8 mouse cellular contexts compared by ENCODE assay signal in the genomic region with DNA sequence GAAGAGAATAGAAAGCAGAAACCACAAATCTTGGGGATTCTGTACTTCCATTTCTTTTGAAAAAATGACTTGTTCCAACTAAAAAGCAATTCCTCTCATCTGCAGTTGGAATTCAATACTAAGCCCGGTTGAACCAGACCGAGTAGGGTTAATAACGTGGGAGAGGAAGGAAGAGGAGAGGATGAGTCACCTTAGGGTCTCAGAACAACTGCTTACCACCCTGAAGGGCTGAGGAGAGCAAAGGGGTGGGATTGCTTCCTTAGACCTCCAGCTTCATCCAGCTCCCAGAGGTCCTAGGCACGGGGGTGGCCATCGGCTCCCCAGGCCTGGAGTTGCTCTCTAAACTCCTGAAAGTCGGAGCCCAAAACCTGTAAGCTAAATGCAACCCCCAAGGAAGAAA. TPM values are rescaled to one million over a fixed set of nuclear protein-coding genes. Genes with fewer than 3 reads are reported as not detected.
DNase-seq lines count a peak whose midpoint lies in the region; ATAC-seq and TF ChIP-seq lines count a peak whose summit lies in the region.

No protein-coding gene starts in this region.

- peak overlapping the region; percentile 78 for H3K4me2 ChIP-seq in forebrain, embryonic 13.5 days
- H3K4me2 ChIP-seq in liver, embryonic 14.5 days (ENCODE audit: low read depth) = peak overlapping the region; percentile 92

- no peak for TF ChIP-seq EP300 in liver, embryonic 14.5 days (IDR thresholded peaks at IDR 0.05; ENCODE audit: low read depth)

- H3K27me3 ChIP-seq in forebrain, embryonic 13.5 days = no peaks in the 10 kb centered on the region
- H3K27me3 ChIP-seq in liver, embryonic 14.5 days (ENCODE audit: control insufficient read depth, insufficient read depth, low read length) = no peaks in the 10 kb centered on the region

- H3K9ac ChIP-seq in forebrain, embryonic 13.5 days = peak overlapping the region; percentile 88
- H3K9ac ChIP-seq in liver, embryonic 14.5 days (replicated peaks) = no peak overlapping the region

- no peak for DNase-seq in gastrocnemius, adult 2 months
- DNase-seq in gastrocnemius, postnatal 4 days (ENCODE audit: low spot score in 2 of 2) = no peak
- peak; percentile 68 for DNase-seq in 3134 (ENCODE audit: extremely low read depth, insufficient read length, low spot score)
- no peak for DNase-seq in liver, embryonic 14.5 days (ENCODE audit: low read depth in 3 of 3, low spot score in 3 of 3)
- no peak for DNase-seq in adrenal gland, adult 18-20 months (ENCODE audit: low spot score in 2 of 2)
- no peak for DNase-seq in cerebellum, adult 9-10 months
- no peak for DNase-seq in layer of hippocampus, postnatal 14 days (ENCODE audit: low spot score in 2 of 2)

- H3K4me1 ChIP-seq in forebrain, embryonic 13.5 days = peaks cover 43% of the 10 kb centered on the region
- peaks cover 12 to 24% of the 10 kb centered on the region in 2 experiments for H3K4me1 ChIP-seq in liver, embryonic 14.5 days (replicated peaks; ENCODE audit: control insufficient read depth in 2 of 2, insufficient read depth in 2 of 2, low read length in 1 of 2)

- H3K4me3 ChIP-seq in gastrocnemius, adult 2 months = peak overlapping the region; percentile 92
- peak overlapping the region; percentile 78 for H3K4me3 ChIP-seq in forebrain, embryonic 13.5 days
- H3K4me3 ChIP-seq in liver, embryonic 14.5 days (ENCODE audit: insufficient read depth in 1 of 2, low read depth in 2 of 2, low read length in 2 of 2) = peak overlapping the region; percentile 69 to 80; a peak in 3 of 4 replicates

- intact Hi-C loops in gastrocnemius, adult 2 months (cut with DNase I) = loop anchor here (10.0 kb wide), 1 partner anchor 179 kb away; the partner anchor contains the start of gene Rps26

- peaks cover 55% of the 10 kb centered on the region for H3K36me3 ChIP-seq in forebrain, embryonic 13.5 days (ENCODE audit: poor library complexity, severe bottlenecking)
- 0 out of 2 replicates have a peak, but pooled peaks cover 3% of the 10 kb centered on the region for H3K36me3 ChIP-seq in liver, embryonic 14.5 days (replicated peaks; ENCODE audit: control insufficient read depth, insufficient read depth, low read depth)

- no peak for TF ChIP-seq CTCF in gastrocnemius, adult 2 months (IDR thresholded peaks at IDR 0.05)
- TF ChIP-seq CTCF in liver, embryonic 14.5 days (IDR thresholded peaks at IDR 0.05; ENCODE audit: low read depth) = no peak

- no peak for ATAC-seq in forebrain, embryonic 13.5 days
- no peak for ATAC-seq in liver, embryonic 14.5 days (ENCODE audit: insufficient read depth)

- peak overlapping the region; percentile 94 for H3K27ac ChIP-seq in gastrocnemius, adult 2 months
- H3K27ac ChIP-seq in forebrain, embryonic 13.5 days = peak overlapping the region; percentile 98; the same call in 1 of the 2 replicates
- no peak overlapping the region for H3K27ac ChIP-seq in liver, embryonic 14.5 days

- 14% methylated on average over 6 of the region's 6 CpGs for WGBS in forebrain, embryonic 13.5 days
- WGBS in liver, embryonic 14.5 days (ENCODE audit: insufficient replicate concordance) = 9% methylated on average over 6 of the region's 6 CpGs

- no peaks in the 10 kb centered on the region for H3K9me3 ChIP-seq in forebrain, embryonic 13.5 days (replicated peaks)
- H3K9me3 ChIP-seq in liver, embryonic 14.5 days (ENCODE audit: control insufficient read depth, low read length) = no peaks in the 10 kb centered on the region

RNA-seq across cellular contexts. Expression of gene Dnajc14, which starts 0.5 kb away (rescaled TPM):
- total RNA-seq in gastrocnemius, adult 2 months (2021) = 10 to 100 TPM; 20.1 to 26.2 TPM
- total RNA-seq in gastrocnemius, postnatal 4 days (2021) = 10 to 100 TPM; 48.6 to 50.7 TPM
- polyA plus RNA-seq in forebrain, embryonic 13.5 days (2015; fragmentation: Nextera tagmentation; extraction: Ambion mirVana) = 52.2 and 55.9 TPM in 2 replicates
- 4.2 and 6.0 TPM in 2 replicates for polyA plus RNA-seq in liver, embryonic 14.5 days (2012; rRNA removed)
- polyA plus RNA-seq in liver, embryonic 14.5 days (2014; fragmentation: Nextera tagmentation; extraction: Ambion mirVana) = 10.7 and 12.3 TPM in 2 replicates
- 10 to 100 TPM; 60.0 to 67.1 TPM for total RNA-seq in adrenal gland, adult 18-20 months (2021)
- total RNA-seq in layer of hippocampus, postnatal 14 days (2021) = 10 to 100 TPM; 63.7 to 67.1 TPM

RNA-seq across cellular contexts. Expression of gene Tmem198b, which starts 0.8 kb away (rescaled TPM):
- total RNA-seq in gastrocnemius, adult 2 months (2021) = 1 to 10 TPM; 2.2 to 3.6 TPM
- 10 to 100 TPM; 17.3 to 20.2 TPM for total RNA-seq in gastrocnemius, postnatal 4 days (2021)
- 14.9 and 16.3 TPM in 2 replicates for polyA plus RNA-seq in forebrain, embryonic 13.5 days (2015; fragmentation: Nextera tagmentation; extraction: Ambion mirVana)
- polyA plus RNA-seq in liver, embryonic 14.5 days (2012; rRNA removed) = 2.1 and 2.9 TPM in 2 replicates
- 0.99 and 1.5 TPM in 2 replicates for polyA plus RNA-seq in liver, embryonic 14.5 days (2014; fragmentation: Nextera tagmentation; extraction: Ambion mirVana)
- total RNA-seq in adrenal gland, adult 18-20 months (2021) = 1 to 10 TPM; 6.7 to 7.6 TPM
- 10 to 100 TPM; 12.6 to 13.1 TPM for total RNA-seq in layer of hippocampus, postnatal 14 days (2021)

RNA-seq across cellular contexts. Expression of gene Mmp19, which starts 12.7 kb away (rescaled TPM):
- total RNA-seq in gastrocnemius, adult 2 months (2021) = 1 to 10 TPM; 1.0 to 1.5 TPM
- 1 to 10 TPM; 2.8 to 3.0 TPM for total RNA-seq in gastrocnemius, postnatal 4 days (2021)
- polyA plus RNA-seq in forebrain, embryonic 13.5 days (2015; fragmentation: Nextera tagmentation; extraction: Ambion mirVana) = 0.35 and 0.38 TPM in 2 replicates
- 8.0 and 9.5 TPM in 2 replicates for polyA plus RNA-seq in liver, embryonic 14.5 days (2012; rRNA removed)
- 8.3 and 8.9 TPM in 2 replicates for polyA plus RNA-seq in liver, embryonic 14.5 days (2014; fragmentation: Nextera tagmentation; extraction: Ambion mirVana)
- 10 to 100 TPM; 33.1 to 41.7 TPM for total RNA-seq in adrenal gland, adult 18-20 months (2021)
- 1 to 10 TPM in 1 of 2 experiments, under 1 TPM in 1; 0.83 to 1.2 TPM for total RNA-seq in layer of hippocampus, postnatal 14 days (2021)

RNA-seq across cellular contexts. Expression of gene Sarnp, which starts 13.8 kb away (rescaled TPM):
- 10 to 100 TPM; 30.5 to 33.8 TPM for total RNA-seq in gastrocnemius, adult 2 months (2021)
- total RNA-seq in gastrocnemius, postnatal 4 days (2021) = 10 to 100 TPM; 48.5 to 54.6 TPM
- polyA plus RNA-seq in forebrain, embryonic 13.5 days (2015; fragmentation: Nextera tagmentation; extraction: Ambion mirVana) = 244 and 278 TPM in 2 replicates
- polyA plus RNA-seq in liver, embryonic 14.5 days (2012; rRNA removed) = 27.1 and 61.2 TPM in 2 replicates
- polyA plus RNA-seq in liver, embryonic 14.5 days (2014; fragmentation: Nextera tagmentation; extraction: Ambion mirVana) = 122 and 125 TPM in 2 replicates
- total RNA-seq in adrenal gland, adult 18-20 months (2021) = 10 to 100 TPM; 52.6 to 53.4 TPM
- 10 to 100 TPM; 35.5 to 42.2 TPM for total RNA-seq in layer of hippocampus, postnatal 14 days (2021)

RNA-seq across cellular contexts. Expression of gene Ormdl2, which starts 18.1 kb away (rescaled TPM):
- 1 to 10 TPM; 3.5 to 4.5 TPM for total RNA-seq in gastrocnemius, adult 2 months (2021)
- total RNA-seq in gastrocnemius, postnatal 4 days (2021) = 10 to 100 TPM; 11.7 to 12.0 TPM
- polyA plus RNA-seq in forebrain, embryonic 13.5 days (2015; fragmentation: Nextera tagmentation; extraction: Ambion mirVana) = 46.5 and 51.1 TPM in 2 replicates
- 43.1 and 47.8 TPM in 2 replicates for polyA plus RNA-seq in liver, embryonic 14.5 days (2012; rRNA removed)
- polyA plus RNA-seq in liver, embryonic 14.5 days (2014; fragmentation: Nextera tagmentation; extraction: Ambion mirVana) = 80.5 and 83.5 TPM in 2 replicates
- total RNA-seq in adrenal gland, adult 18-20 months (2021) = 10 to 100 TPM; 45.2 to 52.3 TPM
- total RNA-seq in layer of hippocampus, postnatal 14 days (2021) = 10 to 100 TPM in 1 of 2 experiments, 1 to 10 TPM in 1; 7.4 to 10.4 TPM

Comparison
In these comparisons a context has a peak if more than half of its experiments do, and no peak if none do; other contexts are left out.
1. RNA of gene Mmp19, which starts 12.7 kb away (total RNA-seq): 33.1 to 41.7 TPM in adrenal gland, adult 18-20 months; 2.8 to 3.0 TPM in gastrocnemius, postnatal 4 days, 1.0 to 1.5 TPM in gastrocnemius, adult 2 months and 0.83 to 1.2 TPM in layer of hippocampus, postnatal 14 days; every median in the first group is over 4 times any median in the second.
2. Peak in every context shown above with its lines, with median percentiles within 50 percentile points of each other: H3K4me3 ChIP-seq.